In genomic region chr14:30579882-30580281, GRCm38 (mm10) we compare ENCODE assay signal across 21 mouse cellular contexts. TPM values are rescaled to one million over a fixed set of nuclear protein-coding genes. Genes with fewer than 3 reads are reported as not detected.
DNase-seq lines count a peak whose midpoint lies in the region; ATAC-seq and TF ChIP-seq lines count a peak whose summit lies in the region.
"Had no signal": no experiment of that assay in that cellular context is flagged by ENCODE, and none has a peak within 500 bp of the region (broad histone marks: within the 10 kb centered on the region; RNA-seq: fewer than 3 reads in every experiment).

No protein-coding gene starts in this region.

- no peak overlapping the region for H3K9ac ChIP-seq in hindbrain, postnatal 0 days (replicated peaks; ENCODE audit: low read length)
- no peak overlapping the region for H3K9ac ChIP-seq in stomach, embryonic 14.5 days (replicated peaks; ENCODE audit: low read depth, low read length)
- no peak overlapping the region for H3K9ac ChIP-seq in stomach, postnatal 0 days (ENCODE audit: low read length)
- H3K9ac ChIP-seq: heart, embryonic 12.5 days; midbrain, embryonic 15.5 days had no signal

- H3K9me3 ChIP-seq in hindbrain, embryonic 10.5 days = no peaks in the 10 kb centered on the region
- H3K9me3 ChIP-seq in hindbrain, postnatal 0 days (ENCODE audit: low read length) = no peaks in the 10 kb centered on the region
- H3K9me3 ChIP-seq in stomach, embryonic 14.5 days (ENCODE audit: control insufficient read depth, low read depth, low read length) = no peaks in the 10 kb centered on the region
- no peaks in the 10 kb centered on the region for H3K9me3 ChIP-seq in stomach, postnatal 0 days (ENCODE audit: control insufficient read depth, low read length)
- H3K9me3 ChIP-seq: heart, embryonic 12.5 days; limb, embryonic 10.5 days; midbrain, embryonic 15.5 days had no signal

- no peak for ATAC-seq in hindbrain, postnatal 0 days
- 0 out of 2 replicates have a peak, but pooled peaks have one; percentile 11 for ATAC-seq in stomach, embryonic 14.5 days (ENCODE audit: insufficient number of reproducible peaks, insufficient read depth, low FRiP score, low read depth)
- ATAC-seq in stomach, postnatal 0 days (ENCODE audit: low FRiP score, low TSS enrichment) = no peak
- ATAC-seq in hematopoietic stem cell, adult 5-6 weeks (replicated peaks in 1 of 2; ENCODE audit: insufficient read depth in 1 of 2, low FRiP score in 2 of 2, low TSS enrichment in 1 of 2, low read depth in 1 of 2, poor library complexity in 2 of 2, severe bottlenecking in 2 of 2) = peak; percentile 12 to 32; a peak in 1 of 4 replicates
- no peak for ATAC-seq in megakaryocyte-erythroid progenitor cell, adult 5-6 weeks (replicated peaks; ENCODE audit: low FRiP score, low TSS enrichment, poor library complexity, severe bottlenecking)
- ATAC-seq: hindbrain, embryonic 16.5 days; midbrain, embryonic 15.5 days had no signal

- no peak for DNase-seq in hindbrain, embryonic 10.5 days (ENCODE audit: low spot score)
- DNase-seq in hindbrain, postnatal 0 days (ENCODE audit: low spot score) = no peak
- DNase-seq in stomach, postnatal 0 days (ENCODE audit: low spot score) = no peak
- DNase-seq in splenic B cell, adult 2 months (ENCODE audit: low read depth, low spot score) = peak; percentile 52
- no peak for DNase-seq in retina, postnatal 1 day
- DNase-seq: adrenal gland, postnatal 36 days; cerebellum, adult 9-11 months; gastrocnemius, postnatal 10 days; kidney, adult 8-10 months; lung, adult 2 months; lung, postnatal 36 days; right cerebral cortex, adult 18-20 months had no signal

- peaks cover 18% of the 10 kb centered on the region for H3K36me3 ChIP-seq in hindbrain, embryonic 10.5 days
- 0 out of 2 replicates have a peak, but pooled peaks cover 8% of the 10 kb centered on the region for H3K36me3 ChIP-seq in hindbrain, postnatal 0 days (ENCODE audit: insufficient read depth, low read length)
- H3K36me3 ChIP-seq in stomach, embryonic 14.5 days (ENCODE audit: control insufficient read depth, insufficient read depth, low read length) = peaks cover 2% of the 10 kb centered on the region; the same call in 1 of the 2 replicates
- no peaks in the 10 kb centered on the region; the same call in 1 of the 2 replicates for H3K36me3 ChIP-seq in stomach, postnatal 0 days (ENCODE audit: control insufficient read depth, insufficient read depth, low read length)
- H3K36me3 ChIP-seq in splenic B cell, adult 2 months (ENCODE audit: control insufficient read depth, insufficient read depth, low read length, poor library complexity, severe bottlenecking) = no peaks in the 10 kb centered on the region; the same call in 1 of the 2 replicates
- H3K36me3 ChIP-seq: midbrain, embryonic 15.5 days had no signal

- no peak for TF ChIP-seq EP300 in stomach, postnatal 0 days (optimal IDR thresholded peaks at IDR 0.05)

- no peak overlapping the region for H3K4me3 ChIP-seq in hindbrain, embryonic 10.5 days
- H3K4me3 ChIP-seq in hindbrain, postnatal 0 days (ENCODE audit: low read length) = no peak overlapping the region
- no peak overlapping the region for H3K4me3 ChIP-seq in stomach, embryonic 14.5 days (ENCODE audit: low read depth, low read length)
- no peak overlapping the region for H3K4me3 ChIP-seq in stomach, postnatal 0 days (ENCODE audit: low read depth, low read length)
- H3K4me3 ChIP-seq: heart, embryonic 12.5 days; left cerebral cortex, adult 2 months; limb, embryonic 10.5 days; midbrain, embryonic 15.5 days had no signal

- peak overlapping the region; percentile 50; the same call in 1 of the 2 replicates for H3K27ac ChIP-seq in hindbrain, embryonic 10.5 days
- no peak overlapping the region for H3K27ac ChIP-seq in hindbrain, postnatal 0 days
- H3K27ac ChIP-seq in stomach, embryonic 14.5 days (ENCODE audit: low read length) = no peak overlapping the region
- no peak overlapping the region for H3K27ac ChIP-seq in stomach, postnatal 0 days (replicated peaks)
- H3K27ac ChIP-seq: left cerebral cortex, adult 2 months; limb, embryonic 10.5 days; midbrain, embryonic 15.5 days had no signal

- peaks cover 20% of the 10 kb centered on the region for H3K4me1 ChIP-seq in hindbrain, embryonic 10.5 days (replicated peaks)
- H3K4me1 ChIP-seq in hindbrain, postnatal 0 days (ENCODE audit: insufficient read depth, low read length) = no peaks in the 10 kb centered on the region
- peaks cover 19% of the 10 kb centered on the region for H3K4me1 ChIP-seq in stomach, embryonic 14.5 days (ENCODE audit: control insufficient read depth, insufficient read depth, low read length)
- 0 out of 2 replicates have a peak, but pooled peaks cover 3% of the 10 kb centered on the region for H3K4me1 ChIP-seq in stomach, postnatal 0 days (replicated peaks; ENCODE audit: control insufficient read depth, insufficient read depth)

- no peak for TF ChIP-seq CTCF in hindbrain, postnatal 0 days (IDR thresholded peaks at IDR 0.05; ENCODE audit: low read depth)
- no peak for TF ChIP-seq CTCF in stomach, postnatal 0 days (IDR thresholded peaks at IDR 0.05; ENCODE audit: low read depth)

- no peaks in the 10 kb centered on the region for H3K27me3 ChIP-seq in hindbrain, embryonic 10.5 days (ENCODE audit: insufficient read depth, poor library complexity, severe bottlenecking)
- no peaks in the 10 kb centered on the region for H3K27me3 ChIP-seq in hindbrain, postnatal 0 days (ENCODE audit: insufficient read depth, low read length)
- H3K27me3 ChIP-seq in stomach, embryonic 14.5 days (ENCODE audit: control insufficient read depth, insufficient read depth, low read length) = no peaks in the 10 kb centered on the region
- no peaks in the 10 kb centered on the region for H3K27me3 ChIP-seq in stomach, postnatal 0 days (ENCODE audit: control insufficient read depth, insufficient read depth, low read length)
- no peaks in the 10 kb centered on the region for H3K27me3 ChIP-seq in splenic B cell, adult 2 months (ENCODE audit: control insufficient read depth, insufficient read depth, low read length, poor library complexity, severe bottlenecking)
- H3K27me3 ChIP-seq: heart, embryonic 12.5 days; midbrain, embryonic 15.5 days had no signal

- 27% methylated on average over 5 of the region's 5 CpGs for WGBS in hindbrain, embryonic 10.5 days
- 24% methylated on average over 5 of the region's 5 CpGs for WGBS in hindbrain, postnatal 0 days
- 24% methylated on average over 5 of the region's 5 CpGs for WGBS in stomach, embryonic 14.5 days
- WGBS in stomach, postnatal 0 days = 27% methylated on average over 5 of the region's 5 CpGs

- H3K4me2 ChIP-seq in hindbrain, postnatal 0 days (ENCODE audit: low read depth, low read length) = no peak overlapping the region
- no peak overlapping the region for H3K4me2 ChIP-seq in stomach, embryonic 14.5 days (replicated peaks; ENCODE audit: low read depth, low read length)
- no peak overlapping the region for H3K4me2 ChIP-seq in stomach, postnatal 0 days (replicated peaks; ENCODE audit: low read depth)
- H3K4me2 ChIP-seq: heart, embryonic 12.5 days; liver, embryonic 11.5 days; midbrain, embryonic 15.5 days had no signal

RNA-seq across cellular contexts. Expression of gene Tkt, which starts 31.7 kb away (rescaled TPM):
- polyA plus RNA-seq in hindbrain, embryonic 10.5 days (2016; fragmentation: Nextera tagmentation; extraction: Ambion mirVana) = 285 and 314 TPM in 2 replicates
- 388 and 429 TPM in 2 replicates for total RNA-seq in hindbrain, postnatal 0 days (2014; rRNA removed)
- polyA plus RNA-seq in hindbrain, postnatal 0 days (2015; fragmentation: Nextera tagmentation; extraction: Ambion mirVana) = 248 and 258 TPM in 2 replicates
- polyA plus RNA-seq in stomach, embryonic 14.5 days (2014; fragmentation: Nextera tagmentation; extraction: Ambion mirVana) = 85.9 and 99.0 TPM in 2 replicates
- 200 and 202 TPM in 2 replicates for polyA plus RNA-seq in stomach, postnatal 0 days (2015; fragmentation: Nextera tagmentation; extraction: Ambion mirVana)
- 412 and 462 TPM in 2 replicates for total RNA-seq in hematopoietic stem cell, adult 5-6 weeks (2017)
- 485 and 613 TPM in 2 replicates for total RNA-seq in megakaryocyte-erythroid progenitor cell, adult 5-6 weeks (2014; fragmentation: Nextera tagmentation)
- total RNA-seq in megakaryocyte-erythroid progenitor cell, adult 5-6 weeks (2017) = 500 and 571 TPM in 2 replicates

RNA-seq across cellular contexts. Expression of gene Prkcd, which starts 46.1 kb away (rescaled TPM):
- polyA plus RNA-seq in hindbrain, embryonic 10.5 days (2016; fragmentation: Nextera tagmentation; extraction: Ambion mirVana) = 28.7 and 35.4 TPM in 2 replicates
- 26.2 and 26.8 TPM in 2 replicates for total RNA-seq in hindbrain, postnatal 0 days (2014; rRNA removed)
- 19.6 and 20.4 TPM in 2 replicates for polyA plus RNA-seq in hindbrain, postnatal 0 days (2015; fragmentation: Nextera tagmentation; extraction: Ambion mirVana)
- 45.3 and 51.2 TPM in 2 replicates for polyA plus RNA-seq in stomach, embryonic 14.5 days (2014; fragmentation: Nextera tagmentation; extraction: Ambion mirVana)
- polyA plus RNA-seq in stomach, postnatal 0 days (2015; fragmentation: Nextera tagmentation; extraction: Ambion mirVana) = 62.8 and 72.3 TPM in 2 replicates
- 98.0 and 125 TPM in 2 replicates for total RNA-seq in hematopoietic stem cell, adult 5-6 weeks (2017)
- 33.4 and 47.3 TPM in 2 replicates for total RNA-seq in megakaryocyte-erythroid progenitor cell, adult 5-6 weeks (2014; fragmentation: Nextera tagmentation)
- total RNA-seq in megakaryocyte-erythroid progenitor cell, adult 5-6 weeks (2017) = 20.7 and 32.0 TPM in 2 replicates

Comparison
In these comparisons a context has a peak if more than half of its experiments do, and no peak if none do; other contexts are left out.
1. ATAC-seq: peak in stomach, embryonic 14.5 days (single experiment) and hematopoietic stem cell, adult 5-6 weeks (2 of 2); none in hindbrain, postnatal 0 days (single experiment), stomach, postnatal 0 days (single experiment) and megakaryocyte-erythroid progenitor cell, adult 5-6 weeks (single experiment).